In genomic region chr5:113780082-113780752, GRCm38 (mm10) we compare ENCODE assay signal across 14 mouse cellular contexts. TPM values are rescaled to one million over a fixed set of nuclear protein-coding genes. Genes with fewer than 3 reads are reported as not detected.
DNase-seq lines count a peak whose midpoint lies in the region; ATAC-seq and TF ChIP-seq lines count a peak whose summit lies in the region.
"Had no signal": no experiment of that assay in that cellular context is flagged by ENCODE, and none has a peak within 500 bp of the region (broad histone marks: within the 10 kb centered on the region; RNA-seq: fewer than 3 reads in every experiment).

No protein-coding gene starts in this region.

- H3K9me3 ChIP-seq in kidney, postnatal 0 days (replicated peaks; ENCODE audit: low read length) = no peaks in the 10 kb centered on the region
- H3K9me3 ChIP-seq in embryonic facial prominence, embryonic 13.5 days = no peaks in the 10 kb centered on the region
- H3K9me3 ChIP-seq in liver, embryonic 14.5 days (ENCODE audit: control insufficient read depth, low read length) = no peaks in the 10 kb centered on the region

- peaks cover 17% of the 10 kb centered on the region; the same call in 1 of the 2 replicates for H3K36me3 ChIP-seq in kidney, postnatal 0 days (ENCODE audit: insufficient read depth, low read length)
- H3K36me3 ChIP-seq in kidney, adult 2 months (ENCODE audit: control insufficient read depth, insufficient read depth, low read length) = no peaks in the 10 kb centered on the region; the same call in 1 of the 2 replicates
- peaks cover 31% of the 10 kb centered on the region for H3K36me3 ChIP-seq in embryonic facial prominence, embryonic 13.5 days
- H3K36me3 ChIP-seq in liver, embryonic 14.5 days (replicated peaks; ENCODE audit: control insufficient read depth, insufficient read depth, low read depth) = peaks cover 19% of the 10 kb centered on the region
- no peaks in the 10 kb centered on the region for H3K36me3 ChIP-seq in heart, adult 2 months (ENCODE audit: control insufficient read depth, insufficient read depth, low read length)

- no peak overlapping the region for H3K27ac ChIP-seq in kidney, postnatal 0 days
- H3K27ac ChIP-seq in kidney, adult 2 months (ENCODE audit: insufficient read depth, low read depth, low read length) = no peak overlapping the region
- no peak overlapping the region for H3K27ac ChIP-seq in embryonic facial prominence, embryonic 13.5 days
- H3K27ac ChIP-seq in liver, embryonic 14.5 days = no peak overlapping the region
- H3K27ac ChIP-seq in heart, adult 2 months = no peak overlapping the region
- H3K27ac ChIP-seq: macrophage had no signal

- DNase-seq in kidney, postnatal 0 days (ENCODE audit: low spot score) = no peak
- no peak for DNase-seq in kidney, adult 2 months
- no peak for DNase-seq in liver, embryonic 14.5 days (ENCODE audit: low read depth in 3 of 3, low spot score in 3 of 3)
- DNase-seq in urinary bladder, postnatal 25 days (ENCODE audit: low spot score) = no peak
- no peak for DNase-seq in heart, adult 2 months
- DNase-seq: cerebellum, adult 11 months; heart, postnatal 10 days; kidney, postnatal 36 days; thymus, adult 18-20 months had no signal

- no peaks in the 10 kb centered on the region for H3K79me2 ChIP-seq in heart, adult 2 months (replicated peaks; ENCODE audit: control insufficient read depth, insufficient read depth, low read length)

- H3K4me3 ChIP-seq in kidney, postnatal 0 days (replicated peaks; ENCODE audit: low read depth, low read length) = no peak overlapping the region
- H3K4me3 ChIP-seq in kidney, adult 2 months (ENCODE audit: insufficient read depth, low read depth, low read length) = no peak overlapping the region
- no peak overlapping the region for H3K4me3 ChIP-seq in embryonic facial prominence, embryonic 13.5 days
- no peak overlapping the region for H3K4me3 ChIP-seq in liver, embryonic 14.5 days (ENCODE audit: insufficient read depth in 1 of 2, low read depth in 2 of 2, low read length in 2 of 2)
- no peak overlapping the region for H3K4me3 ChIP-seq in heart, adult 2 months

- intact Hi-C loops in heart, adult 2 months (cut with DNase I) = no loop called here

- ATAC-seq in kidney, postnatal 0 days (replicated peaks; ENCODE audit: low FRiP score, low read depth) = 0 out of 2 replicates have a peak, but pooled peaks have one; percentile 19
- ATAC-seq in embryonic facial prominence, embryonic 13.5 days (ENCODE audit: insufficient number of reproducible peaks, insufficient read depth, low FRiP score, low TSS enrichment, low read depth) = peak; percentile 49; the same call in 1 of the 2 replicates
- 0 out of 2 replicates have a peak, but pooled peaks have one; percentile 19 for ATAC-seq in erythroblast, adult 5-6 weeks (replicated peaks; ENCODE audit: low FRiP score, poor library complexity, severe bottlenecking)
- peak; percentile 12; the same call in 1 of the 2 replicates for ATAC-seq in liver, embryonic 14.5 days (ENCODE audit: insufficient read depth)
- ATAC-seq: activated CD4-positive, CD25-positive, alpha-beta regulatory T cell, adult 4 months; intestine, embryonic 16.5 days had no signal

- H3K9ac ChIP-seq in kidney, postnatal 0 days (ENCODE audit: low read depth, low read length) = no peak overlapping the region
- no peak overlapping the region for H3K9ac ChIP-seq in embryonic facial prominence, embryonic 13.5 days
- H3K9ac ChIP-seq in liver, embryonic 14.5 days (replicated peaks) = no peak overlapping the region
- no peak overlapping the region for H3K9ac ChIP-seq in heart, adult 2 months (ENCODE audit: low read depth, low read length)

- TF ChIP-seq POLR2A in kidney, adult 2 months (IDR thresholded peaks at IDR 0.05; ENCODE audit: low read depth, low read length) = no peak
- TF ChIP-seq POLR2A in heart, adult 2 months (IDR thresholded peaks at IDR 0.05; ENCODE audit: insufficient read depth, low read depth, low read length) = no peak

- 96% methylated on average over 3 of the region's 3 CpGs for WGBS in kidney, postnatal 0 days
- WGBS in kidney, adult 2 months = 96% methylated on average over 3 of the region's 3 CpGs
- 95% methylated on average over 3 of the region's 3 CpGs for WGBS in embryonic facial prominence, embryonic 13.5 days
- 75% methylated on average over 3 of the region's 3 CpGs for WGBS in liver, embryonic 14.5 days (ENCODE audit: insufficient replicate concordance)
- 98% methylated on average over 3 of the region's 3 CpGs for WGBS in heart, adult 2 months

- H3K4me1 ChIP-seq in kidney, postnatal 0 days (replicated peaks; ENCODE audit: insufficient read depth, low read length) = peaks cover 9% of the 10 kb centered on the region; the same call in 1 of the 2 replicates
- H3K4me1 ChIP-seq in kidney, adult 2 months (ENCODE audit: control insufficient read depth, insufficient read depth, low read length) = no peaks in the 10 kb centered on the region
- peaks cover 45% of the 10 kb centered on the region for H3K4me1 ChIP-seq in embryonic facial prominence, embryonic 13.5 days
- no peaks in the 10 kb centered on the region for H3K4me1 ChIP-seq in liver, embryonic 14.5 days (replicated peaks; ENCODE audit: control insufficient read depth in 2 of 2, insufficient read depth in 2 of 2, low read length in 1 of 2)
- H3K4me1 ChIP-seq in heart, adult 2 months (ENCODE audit: control insufficient read depth, insufficient read depth, low read length) = no peaks in the 10 kb centered on the region

- no peak overlapping the region for H3K4me2 ChIP-seq in kidney, postnatal 0 days (ENCODE audit: low read length)
- no peak overlapping the region for H3K4me2 ChIP-seq in embryonic facial prominence, embryonic 13.5 days
- no peak overlapping the region for H3K4me2 ChIP-seq in liver, embryonic 14.5 days (ENCODE audit: low read depth)

- no peak for TF ChIP-seq CTCF in kidney, postnatal 0 days (IDR thresholded peaks at IDR 0.05; ENCODE audit: low read depth)
- TF ChIP-seq CTCF in kidney, adult 2 months (conservative IDR thresholded peaks at IDR 0.05; ENCODE audit: insufficient read depth, insufficient read length, low read depth, low read length) = no peak
- TF ChIP-seq CTCF in liver, embryonic 14.5 days (IDR thresholded peaks at IDR 0.05; ENCODE audit: low read depth) = no peak
- TF ChIP-seq CTCF in heart, adult 2 months (IDR thresholded peaks at IDR 0.05) = no peak

- TF ChIP-seq EP300 in liver, embryonic 14.5 days (IDR thresholded peaks at IDR 0.05; ENCODE audit: low read depth) = no peak
- no peak for TF ChIP-seq EP300 in heart, adult 2 months (IDR thresholded peaks at IDR 0.05; ENCODE audit: insufficient read depth, low read depth, low read length)

- no peaks in the 10 kb centered on the region for H3K27me3 ChIP-seq in kidney, postnatal 0 days (ENCODE audit: insufficient read depth, low read length)
- H3K27me3 ChIP-seq in kidney, adult 2 months (replicated peaks; ENCODE audit: control insufficient read depth, insufficient read depth, low read length) = no peaks in the 10 kb centered on the region
- H3K27me3 ChIP-seq in embryonic facial prominence, embryonic 13.5 days = no peaks in the 10 kb centered on the region; the same call in 1 of the 2 replicates
- H3K27me3 ChIP-seq in liver, embryonic 14.5 days (ENCODE audit: control insufficient read depth, insufficient read depth, low read length) = no peaks in the 10 kb centered on the region
- no peaks in the 10 kb centered on the region for H3K27me3 ChIP-seq in heart, adult 2 months (ENCODE audit: control insufficient read depth, insufficient read depth, low read length)

RNA-seq across cellular contexts. Expression of gene Iscu, which starts 7.7 kb away (rescaled TPM):
- 187 and 202 TPM in 2 replicates for polyA plus RNA-seq in kidney, postnatal 0 days (2015; fragmentation: Nextera tagmentation; extraction: Ambion mirVana)
- polyA plus RNA-seq in kidney, adult 2 months (2012; rRNA removed) = 355 and 370 TPM in 2 replicates
- 101 and 106 TPM in 2 replicates for polyA plus RNA-seq in embryonic facial prominence, embryonic 13.5 days (2015; fragmentation: Nextera tagmentation; extraction: Ambion mirVana)
- total RNA-seq in erythroblast, adult 5-6 weeks (2015; ENCODE audit: low replicate concordance) = 137 and 178 TPM in 2 replicates
- 139 and 170 TPM in 2 replicates for total RNA-seq in erythroblast, adult 5-6 weeks (2017; ENCODE audit: low replicate concordance)
- 46.2 and 64.9 TPM in 2 replicates for polyA plus RNA-seq in liver, embryonic 14.5 days (2012; rRNA removed)
- polyA plus RNA-seq in liver, embryonic 14.5 days (2014; fragmentation: Nextera tagmentation; extraction: Ambion mirVana) = 100 and 103 TPM in 2 replicates
- 100 to 1,000 TPM; 176 to 202 TPM for total RNA-seq in heart, adult 2 months (2021)
- polyA plus RNA-seq in heart, adult 2 months (2012; rRNA removed) = 168 and 212 TPM in 2 replicates

RNA-seq across cellular contexts. Expression of gene Sart3, which starts 7.9 kb away (rescaled TPM):
- 27.2 and 27.7 TPM in 2 replicates for polyA plus RNA-seq in kidney, postnatal 0 days (2015; fragmentation: Nextera tagmentation; extraction: Ambion mirVana)
- 13.4 TPM in 2 replicates for polyA plus RNA-seq in kidney, adult 2 months (2012; rRNA removed)
- polyA plus RNA-seq in embryonic facial prominence, embryonic 13.5 days (2015; fragmentation: Nextera tagmentation; extraction: Ambion mirVana) = 63.6 and 65.7 TPM in 2 replicates
- 4.0 and 6.1 TPM in 2 replicates for total RNA-seq in erythroblast, adult 5-6 weeks (2015; ENCODE audit: low replicate concordance)
- 13.8 and 23.1 TPM in 2 replicates for total RNA-seq in erythroblast, adult 5-6 weeks (2017; ENCODE audit: low replicate concordance)
- 11.6 and 15.0 TPM in 2 replicates for polyA plus RNA-seq in liver, embryonic 14.5 days (2012; rRNA removed)
- polyA plus RNA-seq in liver, embryonic 14.5 days (2014; fragmentation: Nextera tagmentation; extraction: Ambion mirVana) = 12.7 and 15.9 TPM in 2 replicates
- total RNA-seq in heart, adult 2 months (2021) = 10 to 100 TPM; 12.2 to 14.4 TPM
- polyA plus RNA-seq in heart, adult 2 months (2012; rRNA removed) = 10.2 and 13.6 TPM in 2 replicates

RNA-seq across cellular contexts. Expression of gene Tmem119, which starts 20.1 kb away (rescaled TPM):
- 37.3 and 40.4 TPM in 2 replicates for polyA plus RNA-seq in kidney, postnatal 0 days (2015; fragmentation: Nextera tagmentation; extraction: Ambion mirVana)
- polyA plus RNA-seq in kidney, adult 2 months (2012; rRNA removed) = 14.8 and 19.0 TPM in 2 replicates
- polyA plus RNA-seq in embryonic facial prominence, embryonic 13.5 days (2015; fragmentation: Nextera tagmentation; extraction: Ambion mirVana) = 109 and 141 TPM in 2 replicates
- 2.7 TPM in 1 of 2 replicates, not detected in the other for total RNA-seq in erythroblast, adult 5-6 weeks (2015; ENCODE audit: low replicate concordance)
- 1.1 TPM in 1 of 2 replicates, not detected in the other for total RNA-seq in erythroblast, adult 5-6 weeks (2017; ENCODE audit: low replicate concordance)
- 0.94 and 1.1 TPM in 2 replicates for polyA plus RNA-seq in liver, embryonic 14.5 days (2012; rRNA removed)
- 1.1 and 1.4 TPM in 2 replicates for polyA plus RNA-seq in liver, embryonic 14.5 days (2014; fragmentation: Nextera tagmentation; extraction: Ambion mirVana)
- total RNA-seq in heart, adult 2 months (2021) = 1 to 10 TPM; 3.6 to 5.8 TPM
- polyA plus RNA-seq in heart, adult 2 months (2012; rRNA removed) = 7.3 and 12.0 TPM in 2 replicates
- polyA plus RNA-seq: activated CD4-positive, CD25-positive, alpha-beta regulatory T cell, adult 4 months; macrophage had no signal

RNA-seq across cellular contexts. Expression of gene Ficd, which starts 44.6 kb away (rescaled TPM):
- 5.4 TPM in 2 replicates for polyA plus RNA-seq in kidney, postnatal 0 days (2015; fragmentation: Nextera tagmentation; extraction: Ambion mirVana)
- polyA plus RNA-seq in kidney, adult 2 months (2012; rRNA removed) = 6.7 and 7.1 TPM in 2 replicates
- polyA plus RNA-seq in embryonic facial prominence, embryonic 13.5 days (2015; fragmentation: Nextera tagmentation; extraction: Ambion mirVana) = 6.2 and 6.6 TPM in 2 replicates
- total RNA-seq in erythroblast, adult 5-6 weeks (2015; ENCODE audit: low replicate concordance) = 1.3 TPM in 1 of 2 replicates, not detected in the other
- total RNA-seq in erythroblast, adult 5-6 weeks (2017; ENCODE audit: low replicate concordance) = 0.56 and 0.94 TPM in 2 replicates
- polyA plus RNA-seq in liver, embryonic 14.5 days (2012; rRNA removed) = 1.2 and 1.3 TPM in 2 replicates
- 1.1 and 1.2 TPM in 2 replicates for polyA plus RNA-seq in liver, embryonic 14.5 days (2014; fragmentation: Nextera tagmentation; extraction: Ambion mirVana)
- total RNA-seq in heart, adult 2 months (2021) = 1 to 10 TPM; 8.7 to 9.3 TPM
- 7.2 and 7.7 TPM in 2 replicates for polyA plus RNA-seq in heart, adult 2 months (2012; rRNA removed)

RNA-seq across cellular contexts. Expression of gene Selplg, which starts 52.2 kb away (rescaled TPM):
- 2.1 and 2.4 TPM in 2 replicates for polyA plus RNA-seq in kidney, postnatal 0 days (2015; fragmentation: Nextera tagmentation; extraction: Ambion mirVana)
- 9.6 and 20.5 TPM in 2 replicates for polyA plus RNA-seq in kidney, adult 2 months (2012; rRNA removed)
- polyA plus RNA-seq in embryonic facial prominence, embryonic 13.5 days (2015; fragmentation: Nextera tagmentation; extraction: Ambion mirVana) = 2.2 and 2.3 TPM in 2 replicates
- 85.1 and 133 TPM in 2 replicates for total RNA-seq in erythroblast, adult 5-6 weeks (2015; ENCODE audit: low replicate concordance)
- total RNA-seq in erythroblast, adult 5-6 weeks (2017; ENCODE audit: low replicate concordance) = 30.2 and 34.8 TPM in 2 replicates
- 8.8 and 10.9 TPM in 2 replicates for polyA plus RNA-seq in liver, embryonic 14.5 days (2012; rRNA removed)
- polyA plus RNA-seq in liver, embryonic 14.5 days (2014; fragmentation: Nextera tagmentation; extraction: Ambion mirVana) = 11.2 and 12.5 TPM in 2 replicates
- total RNA-seq in heart, adult 2 months (2021) = 1 to 10 TPM; 3.4 to 4.5 TPM
- polyA plus RNA-seq in heart, adult 2 months (2012; rRNA removed) = 5.7 and 14.1 TPM in 2 replicates
